Mouse (Mus musculus): ENCODE results near the gene Olfr119. TPM values are rescaled to one million over a fixed set of nuclear protein-coding genes. Genes with fewer than 3 reads are reported as not detected.

The Olfr119 gene
- polyA plus RNA-seq (2017; shearing (Covaris generic)) = not detected

GRCm38 (mm10) chr17:37696264-37696663, at the start of gene Olfr119:
Olfr119 (plus strand) TSS chr17:37696564.

GRCm38 (mm10) chr17:37663682-37664081, 32.7 kb upstream of the Olfr119 start, which contains the start of gene Olfr117:
Olfr117 (minus strand) TSS chr17:37663782.

GRCm38 (mm10) chr17:37666688-37667087, 29.7 kb upstream of the Olfr119 start, which contains the start of gene Olfr118:
Olfr118 (plus strand) TSS chr17:37666988.

GRCm38 (mm10) chr17:37721508-37721907, 25.1 kb downstream of the Olfr119 start, which contains the start of gene Olfr120:
Olfr120 (plus strand) TSS chr17:37721808.

Other genes starting within 250 kb of the Olfr119 start
- gene Olfr109, start 237.6 kb upstream of the Olfr119 start, polyA plus RNA-seq (2017; shearing (Covaris generic)) = 0.11 TPM
- 0.36 TPM for gene H2-M2, start 213.0 kb upstream of the Olfr119 start, polyA plus RNA-seq (2017; shearing (Covaris generic))
- not detected for gene Olfr110, start 204.1 kb upstream of the Olfr119 start, polyA plus RNA-seq (2017; shearing (Covaris generic))
- not detected for gene Olfr111, start 188.5 kb upstream of the Olfr119 start, polyA plus RNA-seq (2017; shearing (Covaris generic))
- not detected for gene Olfr112, start 127.1 kb upstream of the Olfr119 start, polyA plus RNA-seq (2017; shearing (Covaris generic))
- not detected for gene Olfr113, start 118.9 kb upstream of the Olfr119 start, polyA plus RNA-seq (2017; shearing (Covaris generic))
- not detected for gene Olfr114, start 103.8 kb upstream of the Olfr119 start, polyA plus RNA-seq (2017; shearing (Covaris generic))
- gene Olfr115, start 69.5 kb upstream of the Olfr119 start, polyA plus RNA-seq (2017; shearing (Covaris generic)) = not detected
- not detected for gene Olfr116, start 69.4 kb upstream of the Olfr119 start, polyA plus RNA-seq (2017; shearing (Covaris generic))
- gene Olfr117, start 32.8 kb upstream of the Olfr119 start, polyA plus RNA-seq (2017; shearing (Covaris generic)) = 0.07 TPM
- gene Olfr118, start 29.6 kb upstream of the Olfr119 start, polyA plus RNA-seq (2017; shearing (Covaris generic)) = 0.10 TPM
- gene Olfr120, start 25.2 kb downstream of the Olfr119 start, polyA plus RNA-seq (2017; shearing (Covaris generic)) = not detected
- not detected for gene Olfr121, start 52.3 kb downstream of the Olfr119 start, polyA plus RNA-seq (2017; shearing (Covaris generic))
- gene Olfr122, start 72.0 kb downstream of the Olfr119 start, polyA plus RNA-seq (2017; shearing (Covaris generic)) = not detected
- not detected for gene Olfr123, start 97.0 kb downstream of the Olfr119 start, polyA plus RNA-seq (2017; shearing (Covaris generic))
- not detected for gene Olfr124, start 103.3 kb downstream of the Olfr119 start, polyA plus RNA-seq (2017; shearing (Covaris generic))
- gene Olfr125, start 136.4 kb downstream of the Olfr119 start, polyA plus RNA-seq (2017; shearing (Covaris generic)) = not detected
- not detected for gene Olfr126, start 150.9 kb downstream of the Olfr119 start, polyA plus RNA-seq (2017; shearing (Covaris generic))
- not detected for gene Olfr127, start 203.9 kb downstream of the Olfr119 start, polyA plus RNA-seq (2017; shearing (Covaris generic))
- gene Olfr128, start 224.0 kb downstream of the Olfr119 start, polyA plus RNA-seq (2017; shearing (Covaris generic)) = 0.08 TPM